Mouse (Mus musculus) embryonic facial prominence, embryonic 10.5 days (tissue): ENCODE data around the gene Pigk. TPM values are rescaled to one million over a fixed set of nuclear protein-coding genes. Genes with fewer than 3 reads are reported as not detected.

Experiments
- DNase-seq: peaks from one replicate; pipeline ENCODE4 v3.0.0-alpha.2; 2017; ENCODE audit warnings: low spot score
- H3K27ac ChIP-seq: fragments of 300-500 bp; sonication (generic); replicated peaks from 2 replicates; pipeline ENCODE4 v1.5.1; 2016; ENCODE audit warnings: mild to moderate bottlenecking
- H3K27me3 ChIP-seq: fragments of 300-500 bp; sonication (generic); replicated peaks from 2 replicates; pipeline ENCODE4 v1.6.1; 2016; ENCODE audit warnings: low read depth, mild to moderate bottlenecking; ENCODE audit not compliant: poor library complexity, severe bottlenecking
- H3K36me3 ChIP-seq: fragments of 300-500 bp; sonication (generic); replicated peaks from 2 replicates; pipeline ENCODE4 v1.6.1; 2016; ENCODE audit warnings: mild to moderate bottlenecking, moderate library complexity
- H3K4me1 ChIP-seq: fragments of 300-500 bp; sonication (generic); 2 replicates; pipeline ENCODE4 v1.6.1; 2016
- H3K4me3 ChIP-seq: fragments of 300-500 bp; sonication (generic); 2 replicates; pipeline ENCODE4 v1.5.1; 2016; ENCODE audit warnings: mild to moderate bottlenecking, moderate library complexity
- H3K9me3 ChIP-seq: fragments of 300-500 bp; sonication (generic); 2 replicates; pipeline ENCODE4 v1.6.1; 2016; ENCODE audit warnings: mild to moderate bottlenecking
- WGBS: fragments of 180-500 bp; shearing (Covaris S2); methylation state at CpG from one replicate; pipeline ENCODE4 v1.1.7; 2016; 5-methylcytosine and 5-hydroxymethylcytosine counted together
- polyA plus RNA-seq: library from polyadenylated mRNA; unstranded; fragments of >200 nt; fragmentation: Nextera tagmentation; extraction: Ambion mirVana; gene quantifications from 2 replicates; pipeline ENCODE4 v1.2.1, GENCODE M21; 2016

The Pigk gene
- polyA plus RNA-seq, 1 experiment from 2014 or later = 34.1 TPM

GRCm38 (mm10) chr3:152898906-152899305 is 185.0 kb downstream of the Pigk start:
- no peak for DNase-seq
- H3K4me1 ChIP-seq = no peaks in the 10 kb centered on the region
- no peak overlapping the region for H3K27ac ChIP-seq
- no peaks in the 10 kb centered on the region for H3K9me3 ChIP-seq
- no peak overlapping the region for H3K4me3 ChIP-seq
- H3K36me3 ChIP-seq = no peaks in the 10 kb centered on the region
- 93% methylated on average over 9 of the region's 9 CpGs for WGBS
- no peaks in the 10 kb centered on the region for H3K27me3 ChIP-seq

GRCm38 (mm10) chr3:152905026-152905425 is 191.1 kb downstream of the Pigk start:
- H3K4me1 ChIP-seq = no peaks in the 10 kb centered on the region
- H3K9me3 ChIP-seq = no peaks in the 10 kb centered on the region
- no peak overlapping the region for H3K27ac ChIP-seq
- DNase-seq = no peak
- H3K4me3 ChIP-seq = no peak overlapping the region
- no peaks in the 10 kb centered on the region for H3K36me3 ChIP-seq
- 93% methylated on average over 10 of the region's 10 CpGs for WGBS
- no peaks in the 10 kb centered on the region for H3K27me3 ChIP-seq

DNA sequence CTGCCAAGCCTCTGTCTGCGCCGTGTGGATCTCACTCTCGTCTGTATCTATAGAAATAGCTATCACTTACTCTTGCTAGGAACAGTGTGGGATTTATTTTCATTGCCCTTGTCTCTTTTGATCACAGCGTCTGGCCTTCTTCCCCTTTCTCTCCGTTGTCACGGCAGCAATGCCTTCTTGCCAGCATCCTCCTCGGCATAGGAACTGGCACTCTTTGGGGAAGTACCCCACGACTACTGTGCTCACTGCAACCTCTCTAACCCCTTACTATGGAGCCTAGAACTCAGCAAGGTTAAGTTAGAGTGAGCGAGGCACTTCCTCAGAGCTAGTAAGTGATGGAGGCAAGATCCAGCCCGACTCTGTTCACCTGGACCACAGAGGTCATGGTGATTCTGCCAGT is 191.9 kb downstream of the Pigk start:
- no peaks in the 10 kb centered on the region for H3K9me3 ChIP-seq
- WGBS = 84% methylated on average over 10 of the region's 10 CpGs
- no peaks in the 10 kb centered on the region for H3K27me3 ChIP-seq
- H3K36me3 ChIP-seq = no peaks in the 10 kb centered on the region
- H3K4me3 ChIP-seq = no peak overlapping the region
- DNase-seq = no peak
- no peak overlapping the region for H3K27ac ChIP-seq
- peaks cover 4% of the 10 kb centered on the region; the same call in 1 of the 2 replicates for H3K4me1 ChIP-seq

GRCm38 (mm10) chr3:152907087-152907486 is 193.2 kb downstream of the Pigk start:
- Histone ChIP-seq H3K36me3 (no peaks in the 10 kb centered on the region), H3K4me3 (no peak overlapping the region), H3K27me3 (no peaks in the 10 kb centered on the region), H3K27ac (no peak overlapping the region), H3K9me3 (no peaks in the 10 kb centered on the region), H3K4me1 (peaks cover 4% of the 10 kb centered on the region; the same call in 1 of the 2 replicates)
- no peak for DNase-seq
- 81% methylated on average over 5 of the region's 5 CpGs for WGBS

- DNase-seq = no peak
- whole genome bisulfite sequencing = 76% methylated on average over 5 of the region's 5 CpGs
- Histone ChIP-seq H3K4me1 (peaks cover 4% of the 10 kb centered on the region; the same call in 1 of the 2 replicates), H3K27ac (no peak overlapping the region), H3K27me3 (no peaks in the 10 kb centered on the region), H3K36me3 (no peaks in the 10 kb centered on the region), H3K4me3 (no peak overlapping the region), H3K9me3 (no peaks in the 10 kb centered on the region)
These were observed 193.8 kb downstream of the Pigk start for GRCm38 (mm10) chr3:152907683-152908082.

DNA sequence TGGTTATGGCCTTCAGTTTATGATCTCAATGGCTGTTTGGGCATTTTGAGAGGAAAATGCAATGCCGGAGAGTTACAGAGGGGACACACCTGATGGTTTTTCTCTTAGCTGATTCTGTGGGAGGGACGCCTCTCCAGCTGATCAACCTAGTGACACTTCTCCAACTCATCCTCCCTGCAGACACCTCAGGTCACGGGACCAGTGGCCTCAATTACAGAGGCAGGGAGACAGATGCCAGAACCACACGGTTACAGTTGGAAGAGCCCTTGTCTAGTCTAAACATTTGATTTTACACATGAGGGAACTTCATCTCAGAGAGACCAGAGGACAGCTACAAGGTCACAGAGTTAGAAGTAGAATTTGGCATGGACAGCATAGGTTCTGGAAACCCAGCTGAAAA is 197.7 kb downstream of the Pigk start:
- no peaks in the 10 kb centered on the region for H3K36me3 ChIP-seq
- H3K27me3 ChIP-seq = no peaks in the 10 kb centered on the region
- WGBS = 85% methylated on average over 4 of the region's 4 CpGs
- H3K27ac ChIP-seq = no peak overlapping the region
- DNase-seq = no peak
- H3K4me3 ChIP-seq = no peak overlapping the region
- H3K4me1 ChIP-seq = peaks cover 4% of the 10 kb centered on the region; the same call in 1 of the 2 replicates
- 0 out of 2 replicates have a peak, but pooled peaks cover 2% of the 10 kb centered on the region for H3K9me3 ChIP-seq

DNA sequence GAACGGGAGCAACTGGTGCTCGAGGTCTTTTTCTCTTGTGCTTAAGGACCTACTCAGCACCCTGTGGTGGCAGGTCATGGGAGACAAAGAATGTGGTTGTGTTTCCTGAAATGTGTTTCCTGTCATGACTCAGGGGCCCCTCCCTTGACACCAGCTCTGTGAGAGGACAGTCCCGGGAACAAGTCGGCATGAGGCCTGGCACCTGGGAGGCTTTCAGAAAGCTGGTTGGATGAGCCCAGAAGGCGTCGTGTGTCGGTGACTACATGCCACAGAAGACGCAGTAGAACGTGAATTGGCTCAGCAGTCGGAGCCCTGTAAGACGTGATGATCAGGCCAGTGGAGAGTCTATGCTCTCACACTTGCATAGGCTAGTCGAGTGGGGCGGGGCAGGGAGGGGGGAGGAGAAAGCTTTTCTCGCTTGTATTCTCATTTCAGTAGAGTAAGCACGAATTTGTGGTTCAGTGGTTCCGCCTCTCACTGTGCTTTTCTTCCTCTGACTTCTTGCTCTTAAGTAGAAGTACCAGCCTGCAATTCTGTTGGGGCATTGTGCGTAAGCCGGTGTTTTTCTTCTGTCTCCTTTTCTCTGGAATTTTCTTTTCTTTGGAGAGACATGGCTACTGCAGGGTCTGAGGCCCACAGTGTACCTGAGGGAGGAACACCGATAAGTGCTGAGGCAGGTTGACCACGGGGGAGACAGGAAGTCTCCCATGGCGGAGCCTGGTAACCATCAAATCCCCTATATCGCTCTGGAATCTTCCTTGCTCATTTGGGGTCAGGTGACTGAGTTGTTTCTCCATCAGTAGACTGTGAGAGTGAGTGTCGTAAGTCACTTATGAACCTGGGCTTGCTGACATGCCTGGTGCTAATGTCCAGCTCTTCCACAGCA is 198.6 kb downstream of the Pigk start:
- no peak for DNase-seq
- H3K27ac ChIP-seq = no peak overlapping the region
- 82% methylated on average over 23 of the region's 23 CpGs for WGBS

DNA sequence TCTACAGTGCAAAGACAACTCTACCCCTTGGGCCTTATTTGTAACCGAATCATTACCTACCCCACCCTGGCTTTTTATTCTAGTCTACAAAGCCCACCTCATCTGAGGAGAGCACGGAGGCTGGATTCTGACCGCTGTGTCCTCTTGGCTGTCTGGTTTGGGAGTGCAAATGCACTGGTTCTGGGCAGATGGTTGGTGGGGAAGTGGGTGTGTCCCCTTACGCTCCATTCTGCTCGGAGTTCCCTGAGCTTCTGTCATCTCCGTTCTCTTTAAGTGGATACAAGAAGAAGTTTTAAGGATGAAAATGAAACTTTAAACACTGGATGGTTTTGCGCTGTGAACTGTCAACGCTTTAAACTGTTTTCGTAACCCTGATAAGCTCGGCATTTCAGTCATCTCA is 199.2 kb downstream of the Pigk start:
- 0 out of 2 replicates have a peak, but pooled peaks cover 2% of the 10 kb centered on the region for H3K9me3 ChIP-seq
- H3K4me1 ChIP-seq = peaks cover 4% of the 10 kb centered on the region; the same call in 1 of the 2 replicates
- H3K27ac ChIP-seq = no peak overlapping the region
- 94% methylated on average over 10 of the region's 10 CpGs for WGBS
- DNase-seq = no peak
- no peak overlapping the region for H3K4me3 ChIP-seq
- no peaks in the 10 kb centered on the region for H3K27me3 ChIP-seq
- H3K36me3 ChIP-seq = no peaks in the 10 kb centered on the region

More for the DNA sequence above, 198.6 kb downstream of the Pigk start:
- Histone ChIP-seq H3K4me1 (peaks cover 4% of the 10 kb centered on the region; the same call in 1 of the 2 replicates), H3K27me3 (no peaks in the 10 kb centered on the region), H3K9me3 (0 out of 2 replicates have a peak, but pooled peaks cover 2% of the 10 kb centered on the region), H3K4me3 (no peak overlapping the region), H3K36me3 (no peaks in the 10 kb centered on the region)

GRCm38 (mm10) chr3:152913625-152914024 is 199.7 kb downstream of the Pigk start:
- Histone ChIP-seq H3K36me3 (no peaks in the 10 kb centered on the region), H3K4me1 (peaks cover 4% of the 10 kb centered on the region; the same call in 1 of the 2 replicates), H3K27me3 (no peaks in the 10 kb centered on the region), H3K4me3 (no peak overlapping the region), H3K9me3 (0 out of 2 replicates have a peak, but pooled peaks cover 2% of the 10 kb centered on the region), H3K27ac (no peak overlapping the region)
- DNase-seq = no peak
- 96% methylated on average over 3 of the region's 3 CpGs for WGBS

DNA sequence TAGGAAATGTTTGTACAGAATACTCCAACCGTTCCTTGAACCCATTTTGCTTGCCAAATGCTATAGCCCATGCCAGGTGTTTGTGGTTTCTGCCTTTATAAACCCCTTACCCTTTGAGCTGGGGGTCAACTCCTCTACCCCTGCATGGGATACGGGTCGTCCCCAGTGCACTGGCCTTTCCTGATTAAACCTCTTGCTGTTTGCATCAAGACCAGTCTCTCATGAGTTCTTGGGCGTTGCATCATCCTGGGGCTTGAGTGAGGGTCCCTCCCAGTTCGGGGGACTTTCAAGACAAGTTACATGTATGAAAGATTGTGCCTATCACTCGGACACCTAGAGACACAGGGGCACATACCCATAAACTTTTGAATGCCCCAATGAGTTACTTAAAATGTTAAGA is 200.5 kb downstream of the Pigk start:
- WGBS = 90% methylated on average over 6 of the region's 6 CpGs
- no peaks in the 10 kb centered on the region for H3K36me3 ChIP-seq
- H3K27me3 ChIP-seq = no peaks in the 10 kb centered on the region
- DNase-seq = no peak
- peaks cover 4% of the 10 kb centered on the region; the same call in 1 of the 2 replicates for H3K4me1 ChIP-seq
- H3K9me3 ChIP-seq = 0 out of 2 replicates have a peak, but pooled peaks cover 2% of the 10 kb centered on the region
- no peak overlapping the region for H3K27ac ChIP-seq
- H3K4me3 ChIP-seq = no peak overlapping the region

DNA sequence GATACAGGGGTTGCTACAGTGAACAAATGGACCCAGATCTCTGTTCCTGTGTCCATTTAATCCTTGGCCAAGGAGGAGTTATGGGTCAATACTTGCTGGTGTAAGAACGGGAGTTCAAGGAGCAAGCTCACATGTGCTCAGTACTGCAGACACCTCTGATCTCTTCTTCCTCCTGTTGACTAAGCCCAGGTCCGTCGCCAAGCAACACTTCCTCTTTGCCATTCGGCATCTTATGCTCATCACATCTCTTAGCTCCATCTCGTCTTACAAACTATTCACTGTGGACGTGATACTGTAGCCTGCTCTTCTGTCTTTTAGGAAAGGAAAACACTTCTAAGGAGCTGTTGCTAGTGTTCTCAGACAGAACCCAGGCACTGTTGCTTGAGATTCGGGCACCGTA is 203.7 kb downstream of the Pigk start:
- 0 out of 2 replicates have a peak, but pooled peaks cover 2% of the 10 kb centered on the region for H3K9me3 ChIP-seq
- no peak overlapping the region for H3K27ac ChIP-seq
- H3K4me1 ChIP-seq = no peaks in the 10 kb centered on the region
- DNase-seq = no peak
- 81% methylated on average over 8 of the region's 8 CpGs for WGBS
- H3K36me3 ChIP-seq = no peaks in the 10 kb centered on the region
- no peaks in the 10 kb centered on the region for H3K27me3 ChIP-seq
- no peak overlapping the region for H3K4me3 ChIP-seq

GRCm38 (mm10) chr3:152919101-152919500 is 205.2 kb downstream of the Pigk start:
- WGBS = 72% methylated on average over 10 of the region's 10 CpGs
- Histone ChIP-seq H3K36me3 (no peaks in the 10 kb centered on the region), H3K4me1 (peaks cover 5% of the 10 kb centered on the region), H3K27ac (no peak overlapping the region), H3K27me3 (no peaks in the 10 kb centered on the region), H3K9me3 (0 out of 2 replicates have a peak, but pooled peaks cover 2% of the 10 kb centered on the region), H3K4me3 (no peak overlapping the region)
- DNase-seq = no peak

- no peak overlapping the region for H3K27ac ChIP-seq
- H3K4me3 ChIP-seq = no peak overlapping the region
- 86% methylated on average over 3 of the region's 3 CpGs for WGBS
- H3K9me3 ChIP-seq = no peaks in the 10 kb centered on the region
- H3K4me1 ChIP-seq = peaks cover 5% of the 10 kb centered on the region
- H3K36me3 ChIP-seq = no peaks in the 10 kb centered on the region
- H3K27me3 ChIP-seq = no peaks in the 10 kb centered on the region
- DNase-seq = no peak
These were observed 206.5 kb downstream of the Pigk start for GRCm38 (mm10) chr3:152920365-152920764.
